Mouse (Mus musculus) lung, postnatal 36 days (tissue): Measurements from ENCODE around the gene Sclt1.

ENCODE experiments used
- DNase-seq: peaks from one replicate; pipeline ENCODE4 v3.0.0; 2022; ENCODE audit warnings: mixed read lengths

Gene Sclt1

GRCm38 (mm10) chr3:41605601-41606329 is 136.5 kb downstream of the Sclt1 start:
- no peak for DNase-seq

- no peak for DNase-seq
Measured at GRCm38 (mm10) chr3:41604629-41605321, 137.5 kb downstream of the Sclt1 start.

- DNase-seq = no peak
Measured at GRCm38 (mm10) chr3:41603470-41604019, 138.8 kb downstream of the Sclt1 start.

- DNase-seq = no peak
Measured at GRCm38 (mm10) chr3:41602933-41603332, 139.4 kb downstream of the Sclt1 start.

- DNase-seq = no peak
Measured at GRCm38 (mm10) chr3:41601226-41602020, 140.9 kb downstream of the Sclt1 start.

GRCm38 (mm10) chr3:41599806-41600589 is 142.3 kb downstream of the Sclt1 start:
- DNase-seq = peak; percentile 83

GRCm38 (mm10) chr3:41599226-41599625 is 143.1 kb downstream of the Sclt1 start:
- DNase-seq = no peak

GRCm38 (mm10) chr3:41598412-41598811 is 143.9 kb downstream of the Sclt1 start:
- DNase-seq = peak; percentile 43

GRCm38 (mm10) chr3:41597036-41597435 is 145.3 kb downstream of the Sclt1 start:
- DNase-seq = no peak

- no peak for DNase-seq
Measured at GRCm38 (mm10) chr3:41595010-41595409, 147.3 kb downstream of the Sclt1 start.

GRCm38 (mm10) chr3:41594097-41594879 is 148.0 kb downstream of the Sclt1 start:
- no peak for DNase-seq

GRCm38 (mm10) chr3:41592805-41593204 is 149.5 kb downstream of the Sclt1 start:
- DNase-seq = no peak

- no peak for DNase-seq
Measured at GRCm38 (mm10) chr3:41591651-41592170, 150.6 kb downstream of the Sclt1 start.

GRCm38 (mm10) chr3:41590695-41591559 is 151.4 kb downstream of the Sclt1 start:
- DNase-seq = peak; percentile 67

- DNase-seq = no peak
Measured at GRCm38 (mm10) chr3:41589988-41590387, 152.3 kb downstream of the Sclt1 start.

GRCm38 (mm10) chr3:41589246-41589914 is 152.9 kb downstream of the Sclt1 start:
- DNase-seq = no peak

GRCm38 (mm10) chr3:41588495-41588894 is 153.8 kb downstream of the Sclt1 start:
- no peak for DNase-seq

- DNase-seq = peak; percentile 57
Measured at GRCm38 (mm10) chr3:41587588-41587987, 154.7 kb downstream of the Sclt1 start.

GRCm38 (mm10) chr3:41586917-41587316 is 155.4 kb downstream of the Sclt1 start:
- peak; percentile 12 for DNase-seq

GRCm38 (mm10) chr3:41586330-41586729 is 156.0 kb downstream of the Sclt1 start:
- DNase-seq = no peak
